Mouse (Mus musculus): ENCODE measurements around the gene Rimbp3.

- no peak for TF ChIP-seq CTCF (IDR thresholded peaks at IDR 0.05; ENCODE audit: borderline replicate concordance, extremely low read depth, insufficient read depth, insufficient read length)
- no peak for TF ChIP-seq POLR2A (IDR thresholded peaks at IDR 0.05; ENCODE audit: borderline replicate concordance, extremely low read depth, insufficient read depth, insufficient read length, poor library complexity, severe bottlenecking)
These were observed 52.9 kb downstream of the Rimbp3 start for GRCm38 (mm10) chr16:17261341-17261740.

All from brain, embryonic 14.5 days (tissue).